Mouse (Mus musculus): ENCODE measurements around the gene Trhr2.

DNA sequence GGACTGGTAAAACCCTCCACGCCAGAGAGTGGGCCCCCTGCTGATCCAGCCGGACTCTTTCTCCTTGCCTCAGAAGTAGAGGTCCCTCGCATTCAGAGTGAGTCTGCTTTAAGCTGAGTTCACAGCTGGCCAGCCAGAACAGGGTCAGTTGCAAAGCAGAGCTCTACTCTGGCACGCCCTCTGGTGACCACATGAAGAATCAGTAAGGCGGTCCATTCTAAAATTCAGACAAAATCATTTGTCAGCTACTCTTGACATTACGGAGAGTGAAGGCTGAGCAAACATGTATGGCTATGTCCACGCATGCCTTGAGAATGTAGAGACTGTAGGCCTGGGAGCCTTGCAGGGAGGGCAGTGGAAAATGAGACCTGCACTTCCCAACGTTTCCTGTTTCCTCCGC is 9.1 kb upstream of the Trhr2 start:
- TF ChIP-seq EP300 (IDR thresholded peaks at IDR 0.05) (no peak), CTCF (IDR thresholded peaks at IDR 0.05) (peak; percentile 89)

Data from lung, postnatal 0 days (tissue).